Mouse (Mus musculus) kidney, embryonic 14.5 days (tissue): ENCODE measurements around the gene Casp4. TPM values are rescaled to one million over a fixed set of nuclear protein-coding genes. Genes with fewer than 3 reads are reported as not detected.

Experiments used
- ATAC-seq: fragments of 200-750 bp; cut with Nextera tagmentation; 2 replicates; pipeline ENCODE4 v1.8.0; 2017; ENCODE audit warnings: moderate number of reproducible peaks, mild to moderate bottlenecking, moderate TSS enrichment, moderate library complexity; ENCODE audit not compliant: low FRiP score, low TSS enrichment
- H3K27ac ChIP-seq: fragments of 300-500 bp; sonication (generic); 2 replicates; pipeline ENCODE4 v1.5.1; 2014; ENCODE audit warnings: low read depth, mild to moderate bottlenecking, low read length, moderate library complexity, mixed read lengths
- H3K27me3 ChIP-seq: fragments of 300-500 bp; sonication (generic); 2 replicates; pipeline ENCODE4 v1.6.1; 2014; ENCODE audit warnings: mild to moderate bottlenecking, low read length; ENCODE audit not compliant: control insufficient read depth, insufficient read depth
- H3K36me3 ChIP-seq: fragments of 300-500 bp; sonication (generic); 2 replicates; pipeline ENCODE4 v1.6.1; 2014; ENCODE audit warnings: low read length, mixed read lengths; ENCODE audit not compliant: control insufficient read depth, insufficient read depth
- H3K4me1 ChIP-seq: fragments of 300-500 bp; sonication (generic); 2 replicates; pipeline ENCODE4 v1.6.1; 2014; ENCODE audit warnings: low read length, mixed read lengths; ENCODE audit not compliant: control insufficient read depth, insufficient read depth
- H3K4me2 ChIP-seq: fragments of 300-500 bp; sonication (generic); replicated peaks from 2 replicates; pipeline ENCODE4 v1.6.1; 2014; ENCODE audit warnings: low read depth, mild to moderate bottlenecking, low read length
- H3K4me3 ChIP-seq: fragments of 300-500 bp; sonication (generic); 2 replicates; pipeline ENCODE4 v1.5.1; 2014; ENCODE audit warnings: mild to moderate bottlenecking, low read length
- H3K9ac ChIP-seq: fragments of 300-500 bp; sonication (generic); 2 replicates; pipeline ENCODE4 v1.6.1; 2014; ENCODE audit warnings: low read depth, mild to moderate bottlenecking, low read length, moderate library complexity
- H3K9me3 ChIP-seq: fragments of 300-500 bp; sonication (generic); 2 replicates; pipeline ENCODE4 v1.6.1; 2016; ENCODE audit warnings: low read length; ENCODE audit not compliant: control insufficient read depth
- WGBS: fragments of 180-500 bp; shearing (Covaris S2); extraction: QIAGEN DNeasy Blood & Tissue Kit; methylation state at CpG from one replicate; pipeline ENCODE4 v1.1.7; 2014; 5-methylcytosine and 5-hydroxymethylcytosine counted together
- polyA plus RNA-seq: library from polyadenylated mRNA; unstranded; fragments of >200 nt; fragmentation: Nextera tagmentation; extraction: Ambion mirVana; gene quantifications from 2 replicates; pipeline ENCODE4 v1.2.1, GENCODE M21; 2014

Gene Casp4
- 5.7 and 5.8 TPM in 2 replicates for polyA plus RNA-seq

DNA sequence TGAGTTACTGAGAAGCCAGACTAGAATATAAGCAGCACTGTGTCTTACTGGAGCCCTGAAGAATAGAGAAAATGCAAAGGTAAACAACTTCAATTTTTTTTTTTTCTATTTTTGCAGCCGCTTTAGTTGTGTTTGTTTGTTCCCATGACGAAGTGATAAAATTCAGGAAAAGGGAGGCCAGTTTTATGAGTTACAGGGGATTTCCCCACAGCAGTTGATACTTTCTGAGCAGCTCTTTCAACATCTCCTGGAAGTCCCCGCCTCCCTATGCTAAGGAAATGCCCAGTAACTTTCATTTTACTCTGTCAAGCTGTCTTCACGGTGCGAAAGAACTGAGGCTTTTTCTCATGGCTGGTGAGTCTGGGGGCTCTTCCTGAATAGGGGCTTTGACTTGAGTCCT is at the start of gene Casp4:
TSS of gene Casp4 (plus strand) at position 268 of the 400 bp plus-strand sequence.
- H3K9me3 ChIP-seq, result no peaks in the 10 kb centered on the region
- H3K36me3 ChIP-seq, result no peaks in the 10 kb centered on the region
- ATAC-seq, result peak; percentile 80
- WGBS, result 44% methylated on average over 5 of the region's 5 CpGs
- no peaks in the 10 kb centered on the region for H3K27me3 ChIP-seq
- H3K4me3 ChIP-seq, result peak within 1 kb of the TSS; percentile 16; the same call in 1 of the 2 replicates
- H3K4me1 ChIP-seq, result no peaks in the 10 kb centered on the region
- H3K9ac ChIP-seq, result no peak within 1 kb of the TSS
- H3K4me2 ChIP-seq, result peak within 1 kb of the TSS; percentile 6; the same call in 1 of the 2 replicates
- no peak within 1 kb of the TSS for H3K27ac ChIP-seq

DNA sequence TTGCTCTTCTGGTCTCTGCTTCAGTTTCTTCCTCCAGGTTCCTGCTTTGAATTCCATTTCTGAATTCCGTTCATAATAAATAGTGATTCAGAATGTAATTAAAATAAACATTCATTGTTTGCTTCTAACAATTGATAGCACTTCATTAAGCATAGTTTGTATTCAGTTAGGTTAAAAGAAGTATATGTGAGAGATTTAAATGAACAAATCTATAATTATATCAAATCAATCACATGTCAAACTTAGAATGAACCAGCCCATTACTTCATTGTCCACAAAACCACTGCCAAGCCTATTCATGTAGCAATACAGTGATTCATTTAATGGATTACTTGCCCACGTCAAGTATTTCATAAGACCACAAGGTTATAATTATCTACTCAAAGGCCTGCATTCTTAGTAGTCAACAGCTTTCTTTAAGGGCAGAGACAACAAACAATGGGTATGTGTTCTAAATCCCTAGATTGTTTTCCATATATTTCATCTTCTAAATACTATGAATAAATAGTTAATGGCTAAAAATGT is 44.6 kb upstream of the Casp4 start:
- no peaks in the 10 kb centered on the region for H3K27me3 ChIP-seq
- H3K27ac ChIP-seq, result no peak overlapping the region
- no peak overlapping the region for H3K4me2 ChIP-seq
- H3K36me3 ChIP-seq, result no peaks in the 10 kb centered on the region
- H3K4me3 ChIP-seq, result no peak overlapping the region
- H3K9ac ChIP-seq, result no peak overlapping the region
- H3K9me3 ChIP-seq, result no peaks in the 10 kb centered on the region
- 91% methylated on average over 2 of the region's 2 CpGs for WGBS
- no peaks in the 10 kb centered on the region for H3K4me1 ChIP-seq
- ATAC-seq, result no peak

DNA sequence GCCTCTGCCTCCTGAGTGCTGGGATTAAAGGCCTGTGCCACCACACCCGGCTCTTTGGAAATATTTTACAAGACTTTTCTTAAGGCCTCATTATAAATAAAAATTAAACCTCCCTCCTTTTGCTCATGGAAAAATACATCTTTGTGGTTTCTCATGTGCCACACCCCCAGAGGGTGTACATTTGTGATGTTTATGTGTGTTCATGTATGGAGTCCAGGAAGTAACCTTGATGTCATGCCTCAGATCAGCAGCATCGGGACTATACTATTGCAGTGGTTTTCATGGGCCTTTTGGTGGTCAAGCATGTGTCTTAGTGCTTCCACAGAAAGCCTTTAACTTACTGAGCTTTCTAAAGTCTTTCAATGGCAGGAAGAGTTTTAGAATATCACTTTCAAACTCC is 38.4 kb upstream of the Casp4 start:
- ATAC-seq, result no peak
- Histone ChIP-seq H3K27ac (no peak overlapping the region), H3K27me3 (no peaks in the 10 kb centered on the region), H3K4me2 (no peak overlapping the region), H3K4me3 (no peak overlapping the region), H3K9ac (no peak overlapping the region), H3K9me3 (no peaks in the 10 kb centered on the region), H3K4me1 (no peaks in the 10 kb centered on the region), H3K36me3 (no peaks in the 10 kb centered on the region)
- 93% methylated on average over 2 of the region's 2 CpGs for WGBS

DNA sequence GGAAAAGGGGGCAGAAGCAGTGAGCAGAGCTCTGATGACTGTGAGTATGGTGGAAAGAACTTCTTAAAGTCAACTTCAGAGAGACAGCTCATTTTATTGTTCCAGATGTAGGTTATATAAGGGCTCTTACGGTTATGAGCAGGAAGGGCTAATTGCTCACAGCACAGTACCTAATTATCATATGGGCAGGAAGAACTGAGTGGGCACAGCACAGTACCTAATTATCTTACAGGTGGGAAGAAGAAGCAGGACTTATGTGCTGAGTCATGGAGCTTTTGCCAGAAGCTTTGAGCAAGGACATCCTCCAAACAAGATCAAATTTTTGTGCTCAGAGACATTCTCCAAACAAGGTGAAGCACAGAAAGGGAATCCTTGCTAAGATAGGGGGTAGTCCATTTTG is 37.7 kb upstream of the Casp4 start:
- H3K4me3 ChIP-seq, result no peak overlapping the region
- H3K27ac ChIP-seq, result no peak overlapping the region
- H3K27me3 ChIP-seq, result no peaks in the 10 kb centered on the region
- H3K9ac ChIP-seq, result no peak overlapping the region
- H3K9me3 ChIP-seq, result no peaks in the 10 kb centered on the region
- H3K4me1 ChIP-seq, result no peaks in the 10 kb centered on the region
- 45% methylated on average over 1 of the region's 1 CpGs for WGBS
- H3K4me2 ChIP-seq, result no peak overlapping the region
- no peaks in the 10 kb centered on the region for H3K36me3 ChIP-seq
- ATAC-seq, result no peak

DNA sequence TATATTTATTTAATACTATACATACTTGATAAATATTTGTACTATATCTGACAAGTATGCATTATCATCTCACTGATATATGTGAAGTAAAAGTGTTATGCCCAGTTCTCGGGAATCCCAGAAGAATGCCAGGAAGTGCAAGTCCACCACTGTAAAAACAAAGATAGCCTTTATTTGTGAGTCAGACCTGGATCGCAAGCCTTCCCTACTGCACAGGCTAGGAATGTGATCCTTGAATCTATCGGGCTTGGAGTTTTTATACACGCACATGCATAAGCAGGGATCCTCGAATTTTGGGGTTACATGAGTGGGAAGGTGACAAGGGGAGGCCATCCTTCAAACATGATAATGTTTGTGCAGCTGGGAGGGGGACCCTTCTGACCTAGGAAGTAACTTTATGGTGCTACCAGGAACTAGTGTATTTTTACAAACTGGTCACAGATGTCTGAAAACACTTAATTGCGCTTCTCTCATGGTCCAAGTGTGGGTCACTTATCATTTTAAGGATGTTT is 37.2 kb upstream of the Casp4 start:
- no peak overlapping the region for H3K9ac ChIP-seq
- 35% methylated on average over 6 of the region's 6 CpGs for WGBS
- no peaks in the 10 kb centered on the region for H3K27me3 ChIP-seq

DNA sequence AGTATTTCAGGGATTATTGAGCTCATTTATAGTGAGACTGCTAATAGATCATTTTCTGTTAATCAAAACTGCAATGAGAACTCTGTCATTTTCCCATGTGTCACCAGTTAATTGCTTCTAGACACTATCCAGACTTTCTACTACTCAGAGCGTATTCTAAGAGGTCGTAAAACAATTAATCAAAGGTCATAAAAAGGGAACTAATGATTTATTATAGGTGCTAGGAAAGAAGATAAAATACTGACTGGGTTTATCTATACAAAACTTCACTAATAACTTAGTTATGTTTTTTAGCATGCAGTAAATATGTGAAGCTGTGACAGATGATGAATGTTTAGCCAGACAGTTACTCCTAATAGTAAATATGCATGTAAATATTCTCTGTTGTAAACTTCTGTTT is 22.6 kb upstream of the Casp4 start:
- Histone ChIP-seq H3K36me3 (no peaks in the 10 kb centered on the region), H3K4me1 (no peaks in the 10 kb centered on the region), H3K4me2 (no peak overlapping the region), H3K4me3 (no peak overlapping the region), H3K9ac (no peak overlapping the region), H3K27ac (no peak overlapping the region), H3K9me3 (no peaks in the 10 kb centered on the region), H3K27me3 (no peaks in the 10 kb centered on the region)
- ATAC-seq, result peak; percentile 28; the same call in 1 of the 2 replicates
- 40% methylated on average over 2 of the region's 2 CpGs for WGBS

More for the DNA sequence above, 37.2 kb upstream of the Casp4 start:
- Histone ChIP-seq H3K9me3 (no peaks in the 10 kb centered on the region), H3K4me1 (no peaks in the 10 kb centered on the region), H3K4me2 (no peak overlapping the region), H3K36me3 (no peaks in the 10 kb centered on the region), H3K27ac (no peak overlapping the region), H3K4me3 (no peak overlapping the region)
- peak; percentile 52; the same call in 1 of the 2 replicates for ATAC-seq

DNA sequence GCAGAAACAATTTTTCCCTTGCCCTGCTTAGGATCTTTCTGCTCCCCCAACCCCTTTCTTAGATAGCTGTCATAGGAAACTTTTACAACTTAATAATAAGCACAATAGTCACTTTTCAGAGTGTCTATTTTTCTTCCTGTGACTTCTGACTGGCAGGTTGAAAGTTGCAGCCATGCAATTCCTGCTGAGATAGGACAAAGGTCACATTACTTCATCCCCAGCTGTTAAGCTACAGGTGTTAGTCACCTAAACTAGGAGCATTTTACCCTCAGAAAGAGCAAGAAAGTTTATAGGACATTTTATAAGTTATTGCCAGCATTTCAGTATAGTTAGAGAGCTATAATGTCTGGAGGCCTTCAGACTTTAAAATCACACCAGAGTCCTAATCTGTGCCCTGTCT is 22.0 kb upstream of the Casp4 start:
- Histone ChIP-seq H3K4me3 (no peak overlapping the region), H3K4me2 (no peak overlapping the region), H3K4me1 (no peaks in the 10 kb centered on the region), H3K27me3 (no peaks in the 10 kb centered on the region), H3K9me3 (no peaks in the 10 kb centered on the region), H3K9ac (no peak overlapping the region), H3K27ac (no peak overlapping the region), H3K36me3 (no peaks in the 10 kb centered on the region)
- ATAC-seq, result no peak

DNA sequence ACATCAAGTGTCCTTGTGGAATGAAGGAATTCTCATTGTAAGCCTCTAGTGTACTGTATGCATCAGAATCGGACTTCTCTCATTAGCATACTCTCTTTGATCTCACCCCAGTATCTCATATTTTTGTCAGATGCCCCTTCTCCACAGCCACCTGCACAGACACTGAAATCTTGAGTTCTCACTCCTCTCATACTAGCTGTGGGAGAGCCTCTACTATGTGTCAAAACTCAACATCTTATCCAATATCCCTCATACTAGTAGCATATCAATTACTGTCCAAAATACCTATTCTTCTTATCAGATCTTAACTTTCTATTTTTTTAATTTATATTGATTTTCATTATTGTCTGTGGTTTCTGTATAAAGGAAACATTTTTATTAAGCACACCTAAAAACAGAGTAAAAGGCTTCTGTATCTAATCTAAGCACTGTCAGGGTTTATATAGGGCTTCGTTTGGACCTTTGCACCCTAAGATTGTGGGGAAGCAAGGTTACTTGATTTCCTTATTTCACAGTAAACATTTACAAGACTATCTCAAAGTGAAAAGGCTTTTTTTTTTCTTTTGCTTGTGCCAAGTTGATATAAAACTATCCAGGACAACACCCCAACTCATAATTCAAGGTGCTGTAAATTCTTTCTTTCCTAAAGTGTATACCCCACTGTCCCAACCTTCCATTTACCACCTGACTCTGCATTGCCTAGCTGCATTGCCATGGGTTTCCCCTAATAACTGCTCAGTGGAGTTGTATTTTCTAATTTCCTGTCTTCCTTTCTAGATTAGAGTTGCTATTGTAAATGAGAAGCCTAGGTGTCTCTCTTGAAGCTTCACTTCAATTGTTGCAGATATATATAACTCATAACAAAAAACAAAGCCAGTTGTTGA is 12.0 kb upstream of the Casp4 start:
- H3K4me3 ChIP-seq, result no peak overlapping the region
- H3K27me3 ChIP-seq, result no peaks in the 10 kb centered on the region
- no peak overlapping the region for H3K4me2 ChIP-seq
- WGBS, result 79% methylated on average over 2 of the region's 2 CpGs
- H3K9me3 ChIP-seq, result no peaks in the 10 kb centered on the region
- no peak overlapping the region for H3K27ac ChIP-seq
- H3K36me3 ChIP-seq, result no peaks in the 10 kb centered on the region
- no peak overlapping the region for H3K9ac ChIP-seq
- ATAC-seq, result no peak
- H3K4me1 ChIP-seq, result no peaks in the 10 kb centered on the region
